Mouse (Mus musculus): ENCODE data around the gene Ppp1r2.
A peak's percentile ranks its signal among the peaks of the same experiment; 100 is the strongest.

Ppp1r2 gene

GRCm38 (mm10) chr16:31234808-31235456 is 40.1 kb downstream of the Ppp1r2 start:
- DNase-seq (ENCODE audit: low spot score in 2 of 2) = no peak

- no peak for DNase-seq (ENCODE audit: low spot score in 2 of 2)
These were observed 40.7 kb downstream of the Ppp1r2 start for GRCm38 (mm10) chr16:31234356-31234755.

DNA sequence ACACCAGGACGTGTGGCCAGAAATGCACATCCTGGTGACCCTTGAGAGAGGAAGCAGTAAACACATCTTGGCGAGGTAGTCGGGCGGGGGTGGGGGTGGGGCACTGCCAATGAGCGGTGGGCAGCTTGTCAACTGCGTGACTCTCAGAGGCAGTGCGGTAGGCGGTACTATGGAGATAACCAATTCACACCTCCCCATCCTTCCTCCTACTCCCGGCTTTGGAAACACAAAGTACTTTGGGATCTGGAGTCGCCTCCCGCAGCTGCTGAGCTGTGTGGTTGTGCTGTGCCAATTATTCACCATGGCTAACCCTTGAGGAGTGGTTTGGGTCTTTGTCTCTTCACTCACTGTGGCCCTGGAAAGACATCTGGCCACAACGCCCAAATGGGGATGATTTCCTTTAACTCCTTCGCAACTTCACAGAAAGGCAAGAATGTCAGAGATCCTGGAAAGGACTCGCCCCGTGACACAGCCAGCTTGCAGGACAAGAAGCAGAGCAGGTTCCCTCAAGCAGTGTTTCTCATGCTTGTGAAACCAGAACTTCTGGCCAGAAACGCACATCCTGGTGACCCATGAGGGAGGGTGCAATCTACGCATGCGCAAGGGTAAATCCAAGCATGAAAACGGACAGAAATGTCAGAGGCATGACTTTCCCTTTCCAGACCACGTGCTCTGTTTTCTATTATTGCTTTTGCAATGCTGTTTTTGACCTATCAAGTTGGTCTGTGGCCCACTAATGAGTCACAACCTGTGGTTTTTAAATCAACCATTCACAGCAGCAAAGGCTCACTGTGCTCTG is 41.3 kb downstream of the Ppp1r2 start:
- peak; percentile 29 to 36 for DNase-seq (ENCODE audit: low spot score in 2 of 2)

DNA sequence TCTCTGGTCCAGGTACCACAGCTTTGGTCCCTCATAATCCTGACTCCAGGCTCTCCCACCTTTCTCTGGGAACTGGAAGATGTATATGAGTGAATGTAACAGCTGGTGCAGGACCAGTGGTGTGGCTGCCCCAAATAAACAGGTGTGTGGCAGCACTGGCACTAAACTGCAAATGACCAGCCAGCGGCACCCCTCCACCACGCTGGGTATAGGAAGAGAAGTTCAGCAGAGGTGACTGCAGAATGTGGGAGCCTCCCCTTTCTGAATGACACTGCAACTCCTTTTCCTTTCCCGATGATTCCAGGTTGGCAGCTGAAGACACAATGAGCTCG is 41.9 kb downstream of the Ppp1r2 start:
- no peak for DNase-seq (ENCODE audit: low spot score in 2 of 2)

DNA sequence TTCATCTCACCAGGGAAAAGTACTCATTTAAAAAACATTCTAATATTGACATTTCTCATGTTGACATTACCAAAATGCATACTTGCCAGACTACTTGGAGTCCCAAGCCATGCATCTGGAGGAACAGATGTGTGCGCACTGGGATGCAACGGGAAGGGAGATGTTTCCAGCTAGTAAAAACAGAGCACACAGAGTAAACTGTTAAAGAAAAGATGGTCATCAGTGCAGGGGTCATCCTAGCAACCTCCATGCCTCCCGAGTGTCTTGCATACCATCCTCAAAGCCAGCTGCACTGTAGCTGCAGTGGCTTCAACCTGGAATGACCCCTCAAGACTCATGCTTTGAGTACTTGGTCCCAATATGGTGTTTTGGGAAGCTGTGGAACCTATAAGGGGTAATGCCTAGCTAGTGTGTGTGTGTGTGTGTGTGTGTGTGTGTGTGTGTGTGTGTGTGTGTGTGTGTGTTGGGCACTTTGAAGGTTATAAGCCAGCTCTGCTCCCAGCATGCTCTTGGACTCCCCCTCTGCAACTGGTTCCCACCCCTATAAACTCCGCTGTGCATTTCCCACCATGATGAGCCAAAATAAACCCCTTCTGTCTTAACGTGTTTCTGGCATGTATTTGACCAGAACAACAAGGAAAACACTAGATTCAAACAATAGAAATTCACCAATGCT is 42.4 kb downstream of the Ppp1r2 start:
- no peak for DNase-seq (ENCODE audit: low spot score in 2 of 2)

GRCm38 (mm10) chr16:31231591-31231990 is 43.5 kb downstream of the Ppp1r2 start:
- peak in 1 of 2 experiments; percentile 2 for DNase-seq (ENCODE audit: low spot score in 2 of 2)

- no peak for DNase-seq (ENCODE audit: low spot score in 2 of 2)
These were observed 47.3 kb downstream of the Ppp1r2 start for GRCm38 (mm10) chr16:31227746-31228145.

GRCm38 (mm10) chr16:31215271-31215670 is 59.8 kb downstream of the Ppp1r2 start:
- no peak for DNase-seq (ENCODE audit: low spot score in 2 of 2)

GRCm38 (mm10) chr16:31213463-31213862 is 61.6 kb downstream of the Ppp1r2 start:
- DNase-seq (ENCODE audit: low spot score in 2 of 2) = no peak

DNA sequence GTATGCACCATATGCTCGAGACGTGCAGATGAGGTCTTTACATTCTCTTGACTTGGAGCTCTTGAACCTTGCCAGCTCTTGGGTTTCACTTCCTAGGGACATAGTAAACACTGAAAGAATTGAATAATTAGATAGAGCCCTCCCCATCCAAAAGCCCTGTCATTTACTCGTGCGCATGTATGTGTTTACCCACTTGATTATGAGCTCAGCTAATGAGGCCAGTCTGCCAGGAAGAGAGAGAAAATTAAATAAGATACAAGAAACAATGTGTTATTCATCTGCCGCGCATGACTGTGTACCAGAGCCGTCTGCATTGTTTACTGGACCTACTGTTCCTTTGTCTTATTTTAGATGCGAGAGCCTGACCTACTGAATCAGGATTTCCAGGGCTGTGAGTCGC is 63.6 kb downstream of the Ppp1r2 start:
- no peak for DNase-seq (ENCODE audit: low spot score in 2 of 2)

DNA sequence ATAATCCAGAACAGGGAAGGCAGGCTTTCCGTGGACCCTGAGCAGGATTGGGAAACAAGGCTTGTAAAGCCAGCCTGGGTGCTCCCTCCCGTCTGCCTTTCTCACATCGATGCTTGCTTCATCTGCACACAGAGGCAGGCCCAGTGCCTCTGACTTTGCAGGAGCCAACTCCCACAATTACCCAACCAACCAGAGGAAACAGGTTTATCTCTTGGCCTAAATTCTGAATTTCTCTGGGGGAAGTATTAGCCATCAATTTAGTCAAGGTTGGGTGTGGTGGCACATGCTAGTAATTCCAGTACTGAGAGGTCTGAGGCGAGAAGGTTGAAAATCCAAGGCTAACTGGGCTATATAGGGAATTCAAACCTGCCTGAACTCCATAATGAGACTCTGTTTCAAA is 64.6 kb downstream of the Ppp1r2 start:
- no peak for DNase-seq (ENCODE audit: low spot score in 2 of 2)

GRCm38 (mm10) chr16:31209911-31210310 is 65.2 kb downstream of the Ppp1r2 start:
- no peak for DNase-seq (ENCODE audit: low spot score in 2 of 2)

DNA sequence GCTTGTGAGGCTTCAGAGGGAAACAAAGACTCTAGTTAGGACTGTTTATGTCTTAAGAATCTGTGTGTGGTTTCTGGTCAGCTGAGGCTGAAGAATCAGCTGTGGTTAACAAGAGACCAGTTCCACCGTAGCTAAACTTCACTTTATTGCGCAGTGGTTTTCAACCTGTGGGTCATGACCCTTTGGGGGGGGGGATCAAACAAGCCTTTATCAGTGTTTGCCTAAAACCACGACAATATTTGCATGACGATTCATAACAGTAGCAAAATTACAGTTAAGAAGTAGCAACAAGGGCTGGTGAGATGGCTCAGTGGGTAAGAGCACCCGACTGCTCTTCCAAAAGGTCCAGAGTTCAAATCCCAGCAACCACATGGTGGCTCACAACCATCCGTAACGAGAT is 69.4 kb downstream of the Ppp1r2 start:
- no peak for DNase-seq (ENCODE audit: low spot score in 2 of 2)

GRCm38 (mm10) chr16:31205187-31205586 is 69.9 kb downstream of the Ppp1r2 start:
- no peak for DNase-seq (ENCODE audit: low spot score in 2 of 2)

DNA sequence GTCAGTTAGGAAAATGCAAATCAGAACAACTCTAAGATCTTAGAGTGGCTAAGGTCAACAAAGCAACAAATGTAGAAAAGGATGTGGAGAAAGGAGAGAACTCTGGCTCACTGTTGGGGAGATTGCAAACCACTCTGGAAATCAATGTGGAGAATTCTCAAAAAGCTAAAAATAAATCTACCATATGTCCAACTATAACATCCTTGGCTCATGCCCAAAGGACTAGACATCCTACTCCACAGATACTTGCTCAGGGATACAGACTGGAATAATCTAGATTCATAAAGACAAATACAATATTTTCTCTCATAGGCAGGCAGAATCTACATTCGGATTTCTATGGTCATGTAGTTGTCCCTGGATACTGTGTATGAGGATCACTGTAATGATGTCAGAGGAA is 70.9 kb downstream of the Ppp1r2 start:
- no peak for DNase-seq (ENCODE audit: low spot score in 2 of 2)

DNA sequence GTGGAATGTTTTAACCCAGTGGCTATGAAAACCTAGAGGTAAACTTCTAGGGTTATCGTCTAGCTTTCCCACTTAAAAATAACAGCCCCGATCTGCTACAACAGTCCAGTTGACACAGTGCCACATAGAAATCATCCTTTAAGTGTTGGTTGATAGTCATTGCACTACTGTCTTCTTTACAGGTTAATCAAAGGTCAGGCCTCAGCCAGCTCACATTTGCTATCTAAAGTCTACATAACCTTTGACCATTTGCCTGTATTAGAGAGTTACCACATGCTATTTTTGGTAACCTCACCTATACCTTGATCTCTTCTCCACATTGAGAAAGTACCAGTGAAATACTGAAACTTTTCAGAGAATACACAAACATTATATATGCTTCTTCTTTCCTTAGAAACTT is 73.4 kb downstream of the Ppp1r2 start:
- DNase-seq (ENCODE audit: low spot score in 2 of 2) = no peak
